8 mouse cellular contexts compared by ENCODE assay signal in genomic region chr5:129008412-129008826, GRCm38 (mm10). TPM values are rescaled to one million over a fixed set of nuclear protein-coding genes. Genes with fewer than 3 reads are reported as not detected.
DNase-seq lines count a peak whose midpoint lies in the region; ATAC-seq lines count a peak whose summit lies in the region.

Gene Stx2, minus strand, starts transcription at chr5:129008574.

- peak within 1 kb of the TSS; percentile 32; the same call in 1 of the 2 replicates for H3K27ac ChIP-seq in embryonic facial prominence, embryonic 11.5 days (replicated peaks; ENCODE audit: low read depth, low read length)
- peak within 1 kb of the TSS; percentile 21; the same call in 1 of the 2 replicates for H3K27ac ChIP-seq in midbrain, embryonic 11.5 days (ENCODE audit: low read depth, low read length)

- under 1% methylated on average over 38 of the region's 39 CpGs for WGBS in embryonic facial prominence, embryonic 11.5 days
- WGBS in midbrain, embryonic 11.5 days: 0% methylated on average over 39 of the region's 39 CpGs

- H3K9ac ChIP-seq in embryonic facial prominence, embryonic 11.5 days (replicated peaks; ENCODE audit: low read length): peak within 1 kb of the TSS; percentile 79
- peak within 1 kb of the TSS; percentile 80 for H3K9ac ChIP-seq in midbrain, embryonic 11.5 days (ENCODE audit: low read length)

- intact Hi-C loops in left cerebral cortex, postnatal 4 days (cut with DNase I): no loop called here

- peak within 1 kb of the TSS; percentile 65 for H3K4me3 ChIP-seq in embryonic facial prominence, embryonic 11.5 days (ENCODE audit: low read depth, low read length)
- H3K4me3 ChIP-seq in midbrain, embryonic 11.5 days (ENCODE audit: low read depth, low read length): peak within 1 kb of the TSS; percentile 65

- H3K9me3 ChIP-seq in embryonic facial prominence, embryonic 11.5 days (replicated peaks; ENCODE audit: control insufficient read depth, low read length): no peaks in the 10 kb centered on the region
- H3K9me3 ChIP-seq in midbrain, embryonic 11.5 days (ENCODE audit: control insufficient read depth, low read length): no peaks in the 10 kb centered on the region

- no peaks in the 10 kb centered on the region for H3K4me1 ChIP-seq in embryonic facial prominence, embryonic 11.5 days (ENCODE audit: control insufficient read depth, insufficient read depth, low read length)
- H3K4me1 ChIP-seq in midbrain, embryonic 11.5 days (ENCODE audit: control insufficient read depth, insufficient read depth, low read length): peaks cover 4% of the 10 kb centered on the region

- H3K4me2 ChIP-seq in embryonic facial prominence, embryonic 11.5 days (ENCODE audit: low read depth, low read length): peak within 1 kb of the TSS; percentile 77
- H3K4me2 ChIP-seq in midbrain, embryonic 11.5 days: peak within 1 kb of the TSS; percentile 86

- no peaks in the 10 kb centered on the region for H3K36me3 ChIP-seq in embryonic facial prominence, embryonic 11.5 days (replicated peaks; ENCODE audit: control insufficient read depth, insufficient read depth, low read depth, low read length)
- no peaks in the 10 kb centered on the region for H3K36me3 ChIP-seq in midbrain, embryonic 11.5 days (ENCODE audit: control insufficient read depth, insufficient read depth, low read length)

- peak; percentile 97 for DNase-seq in adrenal gland, postnatal 25 days
- peak; percentile 94 for DNase-seq in embryonic facial prominence, embryonic 11.5 days (ENCODE audit: low spot score)
- peak; percentile 91 for DNase-seq in kidney, adult 11 months
- DNase-seq in left cerebral cortex, postnatal 4 days: peak; percentile 91
- peak; percentile 99 for DNase-seq in midbrain, embryonic 11.5 days (ENCODE audit: low spot score, missing footprints)
- DNase-seq in right cerebral cortex, postnatal 4 days: peak; percentile 89
- DNase-seq in yolk sac, embryonic 10.5 days (ENCODE audit: low spot score): peak; percentile 93

- peak; percentile 91 for ATAC-seq in embryonic facial prominence, embryonic 11.5 days (replicated peaks; ENCODE audit: insufficient number of reproducible peaks, low FRiP score, low TSS enrichment, low read depth)
- ATAC-seq in granulocyte monocyte progenitor cell, adult 5-6 weeks (replicated peaks; ENCODE audit: poor library complexity, severe bottlenecking): peak; percentile 82
- peak; percentile 93 for ATAC-seq in midbrain, embryonic 11.5 days (ENCODE audit: low FRiP score)

- no peaks in the 10 kb centered on the region for H3K27me3 ChIP-seq in embryonic facial prominence, embryonic 11.5 days (ENCODE audit: control insufficient read depth, insufficient read depth, low read length)
- no peaks in the 10 kb centered on the region for H3K27me3 ChIP-seq in midbrain, embryonic 11.5 days (ENCODE audit: control insufficient read depth, insufficient read depth, low read length)

RNA-seq across cellular contexts. Expression of gene Stx2, which starts in this region (rescaled TPM):
- 34.1 and 43.9 TPM in 2 replicates for total RNA-seq in adrenal gland, postnatal 25 days (2021)
- polyA plus RNA-seq in embryonic facial prominence, embryonic 11.5 days (2014; fragmentation: Nextera tagmentation; extraction: Ambion mirVana): 32.8 and 34.4 TPM in 2 replicates
- total RNA-seq in granulocyte monocyte progenitor cell, adult 5-6 weeks (2014; fragmentation: Nextera tagmentation): 7.5 and 23.0 TPM in 2 replicates
- 10.9 and 12.6 TPM in 2 replicates for total RNA-seq in granulocyte monocyte progenitor cell, adult 5-6 weeks (2017)
- total RNA-seq in left cerebral cortex, postnatal 4 days (2021): 10 to 100 TPM; 30.4 to 33.2 TPM
- polyA plus RNA-seq in midbrain, embryonic 11.5 days (2014; fragmentation: Nextera tagmentation; extraction: Ambion mirVana): 26.0 and 27.6 TPM in 2 replicates

Comparison
In these comparisons a context has a peak if more than half of its experiments do, and no peak if none do; other contexts are left out.
1. Peak in every context shown above with its lines: DNase-seq, ATAC-seq, H3K4me3 ChIP-seq and H3K27ac ChIP-seq.